ENCODE assay signal across 10 mouse cellular contexts in the genomic region with DNA sequence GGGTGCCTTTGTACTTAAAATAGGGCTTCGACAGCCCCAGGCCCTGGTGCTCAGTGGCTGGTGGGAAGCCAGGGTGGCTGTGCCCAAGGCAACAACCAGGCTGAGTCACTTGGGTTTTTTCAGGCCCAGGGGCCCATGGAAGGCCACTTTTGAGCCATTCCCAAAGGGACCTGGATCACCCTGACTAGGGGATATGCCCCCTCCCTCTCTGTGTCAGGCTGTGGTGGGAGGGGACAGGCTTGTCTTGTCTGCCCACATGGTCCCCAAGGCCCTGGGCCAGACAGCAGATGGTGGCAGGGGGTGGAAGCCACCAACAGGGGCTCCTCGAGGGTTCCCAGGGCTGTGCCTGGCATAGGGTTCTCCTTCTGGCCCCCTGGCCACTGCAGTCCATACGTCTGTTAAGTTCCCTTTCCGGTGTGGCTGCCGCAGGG. TPM values are rescaled to one million over a fixed set of nuclear protein-coding genes. Genes with fewer than 3 reads are reported as not detected.
DNase-seq lines count a peak whose midpoint lies in the region; ATAC-seq and TF ChIP-seq lines count a peak whose summit lies in the region.
"Had no signal": no experiment of that assay in that cellular context is flagged by ENCODE, and none has a peak within 500 bp of the region (broad histone marks: within the 10 kb centered on the region; RNA-seq: fewer than 3 reads in every experiment).

No protein-coding gene starts in this region.

- peak overlapping the region; percentile 86 for H3K4me2 ChIP-seq in intestine, embryonic 15.5 days (replicated peaks)

- no peak for TF ChIP-seq POLR2A in bone marrow macrophage, adult 2 months (IDR thresholded peaks at IDR 0.05; ENCODE audit: borderline replicate concordance, low read depth, low read length)

- peaks cover 54% of the 10 kb centered on the region for H3K36me3 ChIP-seq in heart, embryonic 10.5 days
- H3K36me3 ChIP-seq in intestine, embryonic 15.5 days = peaks cover 42% of the 10 kb centered on the region

- peak overlapping the region; percentile 98 for H3K27ac ChIP-seq in heart, embryonic 10.5 days
- H3K27ac ChIP-seq in bone marrow macrophage, adult 2 months (ENCODE audit: insufficient read depth, low read depth, low read length) = peak overlapping the region; percentile 25
- H3K27ac ChIP-seq in intestine, embryonic 15.5 days = peak overlapping the region; percentile 81

- TF ChIP-seq CTCF in bone marrow macrophage, adult 2 months (IDR thresholded peaks at IDR 0.05; ENCODE audit: low read depth, low read length) = no peak

- WGBS in heart, embryonic 10.5 days = 83% methylated on average over 5 of the region's 5 CpGs
- 68% methylated on average over 5 of the region's 5 CpGs for WGBS in intestine, embryonic 15.5 days

- no peaks in the 10 kb centered on the region for H3K9me3 ChIP-seq in heart, embryonic 10.5 days
- no peaks in the 10 kb centered on the region for H3K9me3 ChIP-seq in intestine, embryonic 15.5 days

- intact Hi-C loops in left cerebral cortex, postnatal 14 days (cut with DNase I) = no loop called here

- H3K9ac ChIP-seq in intestine, embryonic 15.5 days = peak overlapping the region; percentile 19; the same call in 1 of the 2 replicates

- H3K27me3 ChIP-seq in heart, embryonic 10.5 days (ENCODE audit: insufficient read depth, poor library complexity, severe bottlenecking) = no peaks in the 10 kb centered on the region
- no peaks in the 10 kb centered on the region for H3K27me3 ChIP-seq in intestine, embryonic 15.5 days (replicated peaks)
- H3K27me3 ChIP-seq: Patski had no signal

- no peak for ATAC-seq in intestine, embryonic 15.5 days

- 0 out of 2 replicates have a peak overlapping the region, but pooled peaks have one; percentile 16 for H3K4me3 ChIP-seq in heart, embryonic 10.5 days
- 0 out of 2 replicates have a peak overlapping the region, but pooled peaks have one; percentile 9 for H3K4me3 ChIP-seq in bone marrow macrophage, adult 2 months (ENCODE audit: insufficient read depth, low read length)
- H3K4me3 ChIP-seq in intestine, embryonic 15.5 days (replicated peaks) = no peak overlapping the region

- peaks cover 86% of the 10 kb centered on the region for H3K4me1 ChIP-seq in heart, embryonic 10.5 days
- H3K4me1 ChIP-seq in bone marrow macrophage, adult 2 months (ENCODE audit: control insufficient read depth, insufficient read depth, low read length) = peaks cover 50% of the 10 kb centered on the region
- H3K4me1 ChIP-seq in intestine, embryonic 15.5 days (replicated peaks) = peaks cover 64% of the 10 kb centered on the region

- no peak for DNase-seq in heart, embryonic 10.5 days (ENCODE audit: low spot score)
- no peak for DNase-seq in heart, adult 18-20 months
- DNase-seq in 3T3-L1 (ENCODE audit: low read depth, low spot score) = peak; percentile 59
- DNase-seq in kidney, adult 8-10 months = no peak
- no peak for DNase-seq in right cerebral cortex, postnatal 25 days
- DNase-seq in left cerebral cortex, postnatal 14 days (ENCODE audit: low spot score in 2 of 2) = no peak
- DNase-seq: kidney, postnatal 10 days had no signal

RNA-seq across cellular contexts. Expression of a gene that starts 7.5 kb away (rescaled TPM):
- 17.6 and 18.6 TPM in 2 replicates for polyA plus RNA-seq in heart, embryonic 10.5 days (2016; fragmentation: Nextera tagmentation; extraction: Ambion mirVana)
- total RNA-seq in heart, adult 18-20 months (2021) = 10 to 100 TPM; 33.8 to 34.9 TPM
- 52.0 and 54.9 TPM in 2 replicates for polyA plus RNA-seq in bone marrow macrophage, adult 2 months (2012; ENCODE audit: insufficient read depth, insufficient read length, missing spikeins)
- 52.5 and 53.0 TPM in 2 replicates for polyA plus RNA-seq in intestine, embryonic 15.5 days (2015; fragmentation: Nextera tagmentation; extraction: Ambion mirVana)
- 10 to 100 TPM; 74.8 to 76.0 TPM for total RNA-seq in left cerebral cortex, postnatal 14 days (2021)

RNA-seq across cellular contexts. Expression of a gene that starts 25.2 kb away (rescaled TPM):
- 53.5 and 62.2 TPM in 2 replicates for polyA plus RNA-seq in heart, embryonic 10.5 days (2016; fragmentation: Nextera tagmentation; extraction: Ambion mirVana)
- total RNA-seq in heart, adult 18-20 months (2021) = 10 to 100 TPM; 16.5 to 16.9 TPM
- 21.9 and 28.2 TPM in 2 replicates for polyA plus RNA-seq in bone marrow macrophage, adult 2 months (2012; ENCODE audit: insufficient read depth, insufficient read length, missing spikeins)
- polyA plus RNA-seq in intestine, embryonic 15.5 days (2015; fragmentation: Nextera tagmentation; extraction: Ambion mirVana) = 47.2 and 58.4 TPM in 2 replicates
- total RNA-seq in left cerebral cortex, postnatal 14 days (2021) = 10 to 100 TPM; 23.7 to 29.9 TPM

RNA-seq across cellular contexts. Expression of a gene that starts 33.9 kb away (rescaled TPM):
- 447 and 460 TPM in 2 replicates for polyA plus RNA-seq in heart, embryonic 10.5 days (2016; fragmentation: Nextera tagmentation; extraction: Ambion mirVana)
- 1,000 to 10,000 TPM; 1,062 to 1,185 TPM for total RNA-seq in heart, adult 18-20 months (2021)
- polyA plus RNA-seq in bone marrow macrophage, adult 2 months (2012; ENCODE audit: insufficient read depth, insufficient read length, missing spikeins) = 877 and 1,003 TPM in 2 replicates
- 515 and 540 TPM in 2 replicates for polyA plus RNA-seq in intestine, embryonic 15.5 days (2015; fragmentation: Nextera tagmentation; extraction: Ambion mirVana)
- total RNA-seq in left cerebral cortex, postnatal 14 days (2021) = 100 to 1,000 TPM; 936 to 941 TPM

RNA-seq across cellular contexts. Expression of a gene that starts 36.9 kb away (rescaled TPM):
- polyA plus RNA-seq in heart, embryonic 10.5 days (2016; fragmentation: Nextera tagmentation; extraction: Ambion mirVana) = 173 and 196 TPM in 2 replicates
- 100 to 1,000 TPM; 118 to 132 TPM for total RNA-seq in heart, adult 18-20 months (2021)
- 71.4 and 77.6 TPM in 2 replicates for polyA plus RNA-seq in bone marrow macrophage, adult 2 months (2012; ENCODE audit: insufficient read depth, insufficient read length, missing spikeins)
- polyA plus RNA-seq in intestine, embryonic 15.5 days (2015; fragmentation: Nextera tagmentation; extraction: Ambion mirVana) = 190 and 208 TPM in 2 replicates
- 100 to 1,000 TPM; 116 to 122 TPM for total RNA-seq in left cerebral cortex, postnatal 14 days (2021)

RNA-seq across cellular contexts. Expression of a gene that starts 40.2 kb away (rescaled TPM):
- polyA plus RNA-seq in heart, embryonic 10.5 days (2016; fragmentation: Nextera tagmentation; extraction: Ambion mirVana) = 56.3 and 78.7 TPM in 2 replicates
- total RNA-seq in heart, adult 18-20 months (2021) = 10 to 100 TPM; 29.9 to 34.5 TPM
- polyA plus RNA-seq in bone marrow macrophage, adult 2 months (2012; ENCODE audit: insufficient read depth, insufficient read length, missing spikeins) = 36.4 and 39.8 TPM in 2 replicates
- 56.6 and 62.7 TPM in 2 replicates for polyA plus RNA-seq in intestine, embryonic 15.5 days (2015; fragmentation: Nextera tagmentation; extraction: Ambion mirVana)
- 10 to 100 TPM; 72.2 to 73.3 TPM for total RNA-seq in left cerebral cortex, postnatal 14 days (2021)

Comparison
In these comparisons a context has a peak if more than half of its experiments do, and no peak if none do; other contexts are left out.
1. H3K27ac ChIP-seq: peak in every context shown above with its lines; median percentile 98 in heart, embryonic 10.5 days; 81 in intestine, embryonic 15.5 days; 25 in bone marrow macrophage, adult 2 months.